In genomic region chr16:34159576-34159975, GRCm38 (mm10) we compare ENCODE assay signal across 12 mouse cellular contexts.
DNase-seq lines count a peak whose midpoint lies in the region; ATAC-seq lines count a peak whose summit lies in the region.
"Had no signal": no experiment of that assay in that cellular context is flagged by ENCODE, and none has a peak within 500 bp of the region (broad histone marks: within the 10 kb centered on the region; RNA-seq: fewer than 3 reads in every experiment).

No protein-coding gene starts in this region.

- 93% methylated on average over 3 of the region's 3 CpGs for WGBS in kidney, embryonic 14.5 days

- no peak overlapping the region for H3K27ac ChIP-seq in kidney, embryonic 14.5 days (ENCODE audit: low read depth, low read length)
- H3K27ac ChIP-seq: embryonic facial prominence, embryonic 15.5 days; heart, embryonic 13.5 days; lung, embryonic 15.5 days had no signal

- H3K4me2 ChIP-seq in kidney, embryonic 14.5 days (replicated peaks; ENCODE audit: low read depth, low read length): no peak overlapping the region
- H3K4me2 ChIP-seq: embryonic facial prominence, embryonic 15.5 days; heart, embryonic 13.5 days; lung, embryonic 15.5 days had no signal

- peak; percentile 12 to 14 for DNase-seq in cerebellum, adult 18-20 months
- no peak for DNase-seq in cerebellum, adult 9-11 months
- DNase-seq in kidney, adult 11 months: peak; percentile 78
- peak; percentile 17 for DNase-seq in Muller cell, postnatal 12 days (ENCODE audit: inconsistent ontology term)
- DNase-seq in kidney, postnatal 36 days: peak; percentile 82 to 86
- no peak for DNase-seq in thymus, postnatal 14 days
- DNase-seq in left cerebral cortex, adult 18-20 months (ENCODE audit: low spot score in 2 of 2): no peak
- DNase-seq: thymus, postnatal 36 days had no signal

- ATAC-seq in kidney, embryonic 14.5 days (ENCODE audit: low FRiP score, low TSS enrichment): no peak

- H3K36me3 ChIP-seq in kidney, embryonic 14.5 days (ENCODE audit: control insufficient read depth, insufficient read depth, low read length): no peaks in the 10 kb centered on the region; the same call in 1 of the 2 replicates
- H3K36me3 ChIP-seq: embryonic facial prominence, embryonic 15.5 days; lung, embryonic 15.5 days had no signal

- H3K4me1 ChIP-seq in kidney, embryonic 14.5 days (ENCODE audit: control insufficient read depth, insufficient read depth, low read length): no peaks in the 10 kb centered on the region
- H3K4me1 ChIP-seq: lung, embryonic 15.5 days had no signal

- no peak overlapping the region for H3K9ac ChIP-seq in kidney, embryonic 14.5 days (ENCODE audit: low read depth, low read length)
- H3K9ac ChIP-seq: embryonic facial prominence, embryonic 15.5 days; heart, embryonic 13.5 days; lung, embryonic 15.5 days had no signal

- H3K27me3 ChIP-seq in kidney, embryonic 14.5 days (ENCODE audit: control insufficient read depth, insufficient read depth, low read length): no peaks in the 10 kb centered on the region
- H3K27me3 ChIP-seq: embryonic facial prominence, embryonic 15.5 days; heart, embryonic 13.5 days; lung, embryonic 15.5 days had no signal

- H3K9me3 ChIP-seq in kidney, embryonic 14.5 days (ENCODE audit: control insufficient read depth, low read length): no peaks in the 10 kb centered on the region
- H3K9me3 ChIP-seq: embryonic facial prominence, embryonic 15.5 days; heart, embryonic 13.5 days; lung, embryonic 15.5 days had no signal

- H3K4me3 ChIP-seq in kidney, embryonic 14.5 days (ENCODE audit: low read length): no peak overlapping the region
- H3K4me3 ChIP-seq: embryonic facial prominence, embryonic 15.5 days; heart, embryonic 13.5 days; lung, embryonic 15.5 days had no signal

Comparison
In these comparisons a context has a peak if more than half of its experiments do, and no peak if none do; other contexts are left out.
1. DNase-seq: peak in cerebellum, adult 18-20 months (2 of 2), kidney, adult 11 months (single experiment), Muller cell, postnatal 12 days (single experiment) and kidney, postnatal 36 days (2 of 2); none in cerebellum, adult 9-11 months (single experiment), thymus, postnatal 14 days (single experiment) and left cerebral cortex, adult 18-20 months (0 of 2).